12 mouse cellular contexts compared by ENCODE assay signal in the genomic region with DNA sequence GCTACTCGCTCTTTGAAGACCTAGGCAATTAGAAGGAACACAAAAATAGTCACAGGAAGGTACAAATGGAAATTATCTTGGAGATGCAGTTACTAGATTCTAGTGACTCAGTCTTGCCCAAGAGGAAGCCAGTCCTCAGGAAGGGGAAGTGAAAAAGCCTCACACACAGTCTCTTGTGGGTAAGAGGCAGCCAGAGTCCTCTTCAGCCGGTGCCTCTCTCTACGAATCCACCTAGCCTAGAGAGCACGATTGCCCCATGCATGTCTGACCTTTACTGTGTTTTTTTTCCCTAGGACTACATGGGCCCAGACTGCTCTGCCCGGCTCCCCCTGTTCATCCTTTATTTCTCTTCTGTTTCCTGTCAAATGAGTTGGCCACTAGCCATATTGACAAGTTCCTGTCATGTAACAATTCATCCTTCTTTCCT.
DNase-seq lines count a peak whose midpoint lies in the region; ATAC-seq and TF ChIP-seq lines count a peak whose summit lies in the region.
"Had no signal": no experiment of that assay in that cellular context is flagged by ENCODE, and none has a peak within 500 bp of the region (broad histone marks: within the 10 kb centered on the region; RNA-seq: fewer than 3 reads in every experiment).

No protein-coding gene starts in this region.

- H3K4me2 ChIP-seq in embryonic facial prominence, embryonic 15.5 days (replicated peaks), result no peak overlapping the region
- no peak overlapping the region for H3K4me2 ChIP-seq in hindbrain, postnatal 0 days (ENCODE audit: low read depth, low read length)
- H3K4me2 ChIP-seq: heart, embryonic 15.5 days had no signal

- WGBS in embryonic facial prominence, embryonic 15.5 days, result 61% methylated on average over 5 of the region's 5 CpGs
- 77% methylated on average over 5 of the region's 5 CpGs for WGBS in embryonic facial prominence, embryonic 10.5 days
- WGBS in hindbrain, postnatal 0 days, result 56% methylated on average over 5 of the region's 5 CpGs
- WGBS in midbrain, embryonic 10.5 days, result 84% methylated on average over 5 of the region's 5 CpGs

- peaks cover 13% of the 10 kb centered on the region for H3K4me1 ChIP-seq in embryonic facial prominence, embryonic 15.5 days
- H3K4me1 ChIP-seq in embryonic facial prominence, embryonic 10.5 days, result peaks cover 12% of the 10 kb centered on the region
- no peaks in the 10 kb centered on the region for H3K4me1 ChIP-seq in hindbrain, postnatal 0 days (ENCODE audit: insufficient read depth, low read length)
- H3K4me1 ChIP-seq in midbrain, embryonic 10.5 days, result peaks cover 1% of the 10 kb centered on the region

- H3K9ac ChIP-seq in embryonic facial prominence, embryonic 15.5 days, result no peak overlapping the region
- no peak overlapping the region for H3K9ac ChIP-seq in hindbrain, postnatal 0 days (replicated peaks; ENCODE audit: low read length)
- H3K9ac ChIP-seq: heart, embryonic 15.5 days had no signal

- H3K4me3 ChIP-seq in embryonic facial prominence, embryonic 15.5 days (replicated peaks), result no peak overlapping the region
- H3K4me3 ChIP-seq in embryonic facial prominence, embryonic 10.5 days, result no peak overlapping the region
- H3K4me3 ChIP-seq in hindbrain, postnatal 0 days (ENCODE audit: low read length), result no peak overlapping the region
- no peak overlapping the region for H3K4me3 ChIP-seq in midbrain, embryonic 10.5 days
- H3K4me3 ChIP-seq: forebrain, embryonic 10.5 days; heart, embryonic 15.5 days had no signal

- ATAC-seq in embryonic facial prominence, embryonic 15.5 days (ENCODE audit: insufficient number of reproducible peaks, low FRiP score, low TSS enrichment, low read depth), result no peak; the same call in 1 of the 2 replicates
- peak; percentile 94 for ATAC-seq in granulocyte monocyte progenitor cell, adult 5-6 weeks (replicated peaks; ENCODE audit: poor library complexity, severe bottlenecking)
- peak; percentile 98 for ATAC-seq in megakaryocyte, adult 5-6 weeks (ENCODE audit: poor library complexity, severe bottlenecking)
- ATAC-seq in hindbrain, postnatal 0 days, result no peak

- DNase-seq in embryonic facial prominence, embryonic 10.5 days (ENCODE audit: low spot score), result no peak
- DNase-seq in 416B (ENCODE audit: low read depth), result peak; percentile 99
- no peak for DNase-seq in hindbrain, postnatal 0 days (ENCODE audit: low spot score)
- DNase-seq in cerebellum, postnatal 14 days, result no peak
- DNase-seq in midbrain, embryonic 10.5 days (ENCODE audit: low spot score), result no peak
- DNase-seq: cerebellum, postnatal 10 days; kidney, adult 8-10 months had no signal

- peak overlapping the region; percentile 55 for H3K27ac ChIP-seq in embryonic facial prominence, embryonic 15.5 days (replicated peaks)
- H3K27ac ChIP-seq in embryonic facial prominence, embryonic 10.5 days (replicated peaks), result no peak overlapping the region
- H3K27ac ChIP-seq in hindbrain, postnatal 0 days, result no peak overlapping the region
- no peak overlapping the region for H3K27ac ChIP-seq in midbrain, embryonic 10.5 days (replicated peaks)
- H3K27ac ChIP-seq: forebrain, embryonic 10.5 days; heart, embryonic 15.5 days had no signal

- H3K27me3 ChIP-seq in embryonic facial prominence, embryonic 15.5 days, result no peaks in the 10 kb centered on the region
- peaks cover 28% of the 10 kb centered on the region for H3K27me3 ChIP-seq in embryonic facial prominence, embryonic 10.5 days (replicated peaks; ENCODE audit: low read depth, poor library complexity, severe bottlenecking)
- H3K27me3 ChIP-seq in hindbrain, postnatal 0 days (ENCODE audit: insufficient read depth, low read length), result no peaks in the 10 kb centered on the region
- peaks cover 37% of the 10 kb centered on the region for H3K27me3 ChIP-seq in midbrain, embryonic 10.5 days (ENCODE audit: low read depth, poor library complexity, severe bottlenecking)
- H3K27me3 ChIP-seq: heart, embryonic 15.5 days had no signal

- H3K9me3 ChIP-seq in embryonic facial prominence, embryonic 15.5 days (replicated peaks), result no peaks in the 10 kb centered on the region
- H3K9me3 ChIP-seq in embryonic facial prominence, embryonic 10.5 days, result no peaks in the 10 kb centered on the region
- H3K9me3 ChIP-seq in hindbrain, postnatal 0 days (ENCODE audit: low read length), result no peaks in the 10 kb centered on the region
- H3K9me3 ChIP-seq in midbrain, embryonic 10.5 days (replicated peaks), result no peaks in the 10 kb centered on the region
- H3K9me3 ChIP-seq: forebrain, embryonic 10.5 days; heart, embryonic 15.5 days had no signal

- H3K36me3 ChIP-seq in embryonic facial prominence, embryonic 15.5 days, result no peaks in the 10 kb centered on the region
- no peaks in the 10 kb centered on the region for H3K36me3 ChIP-seq in embryonic facial prominence, embryonic 10.5 days (replicated peaks)
- no peaks in the 10 kb centered on the region for H3K36me3 ChIP-seq in hindbrain, postnatal 0 days (ENCODE audit: insufficient read depth, low read length)
- H3K36me3 ChIP-seq in midbrain, embryonic 10.5 days, result no peaks in the 10 kb centered on the region
- H3K36me3 ChIP-seq: forebrain, embryonic 10.5 days; heart, embryonic 15.5 days had no signal

- TF ChIP-seq CTCF in hindbrain, postnatal 0 days (IDR thresholded peaks at IDR 0.05; ENCODE audit: low read depth), result no peak

Comparison
In these comparisons a context has a peak if more than half of its experiments do, and no peak if none do; other contexts are left out.
1. ATAC-seq: peak in granulocyte monocyte progenitor cell, adult 5-6 weeks (single experiment) and megakaryocyte, adult 5-6 weeks (single experiment); none in embryonic facial prominence, embryonic 15.5 days (single experiment) and hindbrain, postnatal 0 days (single experiment).